Mouse (Mus musculus) stomach, postnatal 0 days (tissue): Measurements from ENCODE around the gene Vamp3. TPM values are rescaled to one million over a fixed set of nuclear protein-coding genes. Genes with fewer than 3 reads are reported as not detected.

Experiments
- ATAC-seq: fragments of 200-750 bp; cut with Nextera tagmentation; 2 replicates; pipeline ENCODE4 v1.8.0; 2017; ENCODE audit not compliant: low FRiP score, low TSS enrichment
- DNase-seq: peaks from one replicate; pipeline ENCODE4 v3.0.0-alpha.2; 2016; ENCODE audit warnings: low spot score
- H3K27ac ChIP-seq: fragments of 300-500 bp; sonication (generic); replicated peaks from 2 replicates; pipeline ENCODE4 v1.5.1; 2014; ENCODE audit warnings: mild to moderate bottlenecking, control low read depth
- H3K27me3 ChIP-seq: fragments of 300-500 bp; sonication (generic); 2 replicates; pipeline ENCODE4 v1.6.1; 2014; ENCODE audit warnings: low read length; ENCODE audit not compliant: control insufficient read depth, insufficient read depth
- H3K36me3 ChIP-seq: fragments of 300-500 bp; sonication (generic); 2 replicates; pipeline ENCODE4 v1.6.1; 2014; ENCODE audit warnings: low read length, mixed read lengths; ENCODE audit not compliant: control insufficient read depth, insufficient read depth
- H3K4me1 ChIP-seq: fragments of 300-500 bp; sonication (generic); replicated peaks from 2 replicates; pipeline ENCODE4 v1.6.1; 2014; ENCODE audit warnings: antibody characterized with exemption; ENCODE audit not compliant: control insufficient read depth, insufficient read depth
- H3K4me2 ChIP-seq: fragments of 300-500 bp; sonication (generic); replicated peaks from 2 replicates; pipeline ENCODE4 v1.6.1; 2014; ENCODE audit warnings: low read depth, mild to moderate bottlenecking, control low read depth, moderate library complexity
- H3K4me3 ChIP-seq: fragments of 300-500 bp; sonication (generic); 2 replicates; pipeline ENCODE4 v1.5.1; 2014; ENCODE audit warnings: low read depth, low read length, control low read depth
- H3K9ac ChIP-seq: fragments of 300-500 bp; sonication (generic); 2 replicates; pipeline ENCODE4 v1.6.1; 2014; ENCODE audit warnings: mild to moderate bottlenecking, low read length, control low read depth, mixed read lengths
- H3K9me3 ChIP-seq: fragments of 300-500 bp; sonication (generic); 2 replicates; pipeline ENCODE4 v1.6.1; 2016; ENCODE audit warnings: low read length; ENCODE audit not compliant: control insufficient read depth
- CTCF ChIP-seq: IDR thresholded peaks from 2 replicates; pipeline ENCODE4 v1.5.1; 2016; ENCODE audit warnings: antibody characterized with exemption, low read depth, mild to moderate bottlenecking, moderate library complexity
- EP300 ChIP-seq: optimal IDR thresholded peaks from 2 replicates; pipeline ENCODE3; 2016; ENCODE audit warnings: antibody characterized with exemption
- WGBS: fragments of 180-500 bp; shearing (Covaris S2); extraction: QIAGEN DNeasy Blood & Tissue Kit; methylation state at CpG from one replicate; pipeline ENCODE4 v1.1.7; 2014; 5-methylcytosine and 5-hydroxymethylcytosine counted together
- polyA plus RNA-seq: library from polyadenylated mRNA; unstranded; fragments of >200 nt; fragmentation: Nextera tagmentation; extraction: Ambion mirVana; gene quantifications from 2 replicates; pipeline ENCODE4 v1.2.1, GENCODE M21; 2015

Gene Vamp3
- 105 and 110 TPM in 2 replicates for polyA plus RNA-seq

- DNase-seq (peak; percentile 100), ATAC-seq (peak; percentile 99)
- H3K9me3 ChIP-seq, result no peaks in the 10 kb centered on the region
- H3K4me3 ChIP-seq, result peak within 1 kb of the TSS; percentile 96
- H3K27me3 ChIP-seq, result no peaks in the 10 kb centered on the region
- H3K4me1 ChIP-seq, result no peaks in the 10 kb centered on the region
- under 1% methylated on average over 112 of the region's 114 CpGs for WGBS
- H3K27ac ChIP-seq, result peak within 1 kb of the TSS; percentile 99
- H3K9ac ChIP-seq, result peak within 1 kb of the TSS; percentile 94
- TF ChIP-seq CTCF (peak; percentile 10; the same call in 1 of the 2 replicates), EP300 (no peak)
- H3K36me3 ChIP-seq, result no peaks in the 10 kb centered on the region
- peak within 1 kb of the TSS; percentile 63 for H3K4me2 ChIP-seq
These were observed at the start of gene Vamp3 for GRCm38 (mm10) chr4:151057347-151058321. Gene Vamp3, minus strand, starts transcription at chr4:151057963.

GRCm38 (mm10) chr4:151106468-151106867 lies 48.7 kb upstream of the Vamp3 start:
- ATAC-seq (no peak), DNase-seq (no peak)
- Histone ChIP-seq H3K36me3 (no peaks in the 10 kb centered on the region), H3K4me2 (no peak overlapping the region), H3K9ac (no peak overlapping the region), H3K27me3 (no peaks in the 10 kb centered on the region), H3K9me3 (no peaks in the 10 kb centered on the region), H3K4me3 (no peak overlapping the region), H3K4me1 (no peaks in the 10 kb centered on the region), H3K27ac (no peak overlapping the region)
- TF ChIP-seq EP300, result no peak
- TF ChIP-seq CTCF, result no peak
- WGBS, result 35% methylated on average over 10 of the region's 10 CpGs

- WGBS, result 51% methylated on average over 6 of the region's 6 CpGs
- H3K27ac ChIP-seq, result no peak overlapping the region
- no peaks in the 10 kb centered on the region for H3K27me3 ChIP-seq
- H3K9me3 ChIP-seq, result no peaks in the 10 kb centered on the region
- DNase-seq (no peak), ATAC-seq (no peak)
- H3K4me2 ChIP-seq, result no peak overlapping the region
- no peak overlapping the region for H3K9ac ChIP-seq
- no peak for TF ChIP-seq CTCF
- TF ChIP-seq EP300, result no peak
- no peaks in the 10 kb centered on the region for H3K36me3 ChIP-seq
- H3K4me3 ChIP-seq, result no peak overlapping the region
- no peaks in the 10 kb centered on the region for H3K4me1 ChIP-seq
These were observed 48.1 kb upstream of the Vamp3 start for GRCm38 (mm10) chr4:151105886-151106285.

- no peaks in the 10 kb centered on the region for H3K4me1 ChIP-seq
- no peak for ATAC-seq
- 78% methylated on average over 10 of the region's 10 CpGs for WGBS
- no peak overlapping the region for H3K27ac ChIP-seq
- no peak overlapping the region for H3K9ac ChIP-seq
- no peaks in the 10 kb centered on the region for H3K36me3 ChIP-seq
- no peak overlapping the region for H3K4me3 ChIP-seq
- no peak overlapping the region for H3K4me2 ChIP-seq
- TF ChIP-seq CTCF (no peak), EP300 (no peak)
- H3K9me3 ChIP-seq, result no peaks in the 10 kb centered on the region
- no peak for DNase-seq
- no peaks in the 10 kb centered on the region for H3K27me3 ChIP-seq
These were observed 46.4 kb upstream of the Vamp3 start for GRCm38 (mm10) chr4:151104147-151104546.

GRCm38 (mm10) chr4:151103646-151104045 lies 45.9 kb upstream of the Vamp3 start:
- WGBS, result 68% methylated on average over 11 of the region's 11 CpGs
- ATAC-seq (no peak), DNase-seq (no peak)
- Histone ChIP-seq H3K27me3 (no peaks in the 10 kb centered on the region), H3K36me3 (no peaks in the 10 kb centered on the region), H3K9ac (no peak overlapping the region), H3K4me2 (no peak overlapping the region), H3K4me3 (no peak overlapping the region), H3K27ac (no peak overlapping the region), H3K9me3 (no peaks in the 10 kb centered on the region), H3K4me1 (no peaks in the 10 kb centered on the region)
- no peak for TF ChIP-seq CTCF
- TF ChIP-seq EP300, result no peak

- no peak for ATAC-seq
- no peak overlapping the region for H3K4me3 ChIP-seq
- H3K9me3 ChIP-seq, result no peaks in the 10 kb centered on the region
- no peak overlapping the region for H3K9ac ChIP-seq
- WGBS, result 68% methylated on average over 11 of the region's 11 CpGs
- no peaks in the 10 kb centered on the region for H3K27me3 ChIP-seq
- TF ChIP-seq CTCF (no peak), EP300 (no peak)
- no peaks in the 10 kb centered on the region for H3K4me1 ChIP-seq
- H3K36me3 ChIP-seq, result no peaks in the 10 kb centered on the region
- no peak overlapping the region for H3K27ac ChIP-seq
- no peak for DNase-seq
- H3K4me2 ChIP-seq, result no peak overlapping the region
These were observed 39.3 kb upstream of the Vamp3 start for GRCm38 (mm10) chr4:151097104-151097438.
